Mouse (Mus musculus): ENCODE measurements around the gene Zdhhc14. TPM values are rescaled to one million over a fixed set of nuclear protein-coding genes. Genes with fewer than 3 reads are reported as not detected.

Zdhhc14 gene
- polyA plus RNA-seq, 1 experiment from 2014 or later = 0.60 TPM

- H3K36me3 ChIP-seq (ENCODE audit: control insufficient read depth, insufficient read depth, low read length) = no peaks in the 10 kb centered on the region
- ATAC-seq (ENCODE audit: low read depth) = no peak
- H3K9me3 ChIP-seq (ENCODE audit: control insufficient read depth, low read length) = no peaks in the 10 kb centered on the region
- H3K4me1 ChIP-seq (replicated peaks; ENCODE audit: control insufficient read depth, insufficient read depth, low read length) = no peaks in the 10 kb centered on the region
- H3K4me3 ChIP-seq (ENCODE audit: low read length) = no peak overlapping the region
- no peak overlapping the region for H3K27ac ChIP-seq (ENCODE audit: low read length)
- WGBS = 79% methylated on average over 5 of the region's 5 CpGs
- no peak overlapping the region for H3K4me2 ChIP-seq (ENCODE audit: low read depth, low read length)
- H3K9ac ChIP-seq (ENCODE audit: low read length) = no peak overlapping the region
- no peaks in the 10 kb centered on the region for H3K27me3 ChIP-seq (ENCODE audit: control insufficient read depth, insufficient read depth, low read depth, low read length)
Observed at GRCm38 (mm10) chr17:5730538-5730937, 238.2 kb downstream of the Zdhhc14 start.

GRCm38 (mm10) chr17:5733400-5733799, 241.0 kb downstream of the Zdhhc14 start:
- ATAC-seq (ENCODE audit: low read depth) = no peak
- Histone ChIP-seq H3K9ac (ENCODE audit: low read length) (no peak overlapping the region), H3K36me3 (ENCODE audit: control insufficient read depth, insufficient read depth, low read length) (no peaks in the 10 kb centered on the region), H3K4me3 (ENCODE audit: low read length) (no peak overlapping the region), H3K4me2 (ENCODE audit: low read depth, low read length) (no peak overlapping the region), H3K27me3 (ENCODE audit: control insufficient read depth, insufficient read depth, low read depth, low read length) (no peaks in the 10 kb centered on the region), H3K9me3 (ENCODE audit: control insufficient read depth, low read length) (no peaks in the 10 kb centered on the region), H3K4me1 (replicated peaks; ENCODE audit: control insufficient read depth, insufficient read depth, low read length) (no peaks in the 10 kb centered on the region), H3K27ac (ENCODE audit: low read length) (no peak overlapping the region)
- whole genome bisulfite sequencing = 29% methylated on average over 7 of the region's 7 CpGs

- H3K4me2 ChIP-seq (ENCODE audit: low read depth, low read length) = no peak overlapping the region
- no peaks in the 10 kb centered on the region for H3K36me3 ChIP-seq (ENCODE audit: control insufficient read depth, insufficient read depth, low read length)
- no peak for ATAC-seq (ENCODE audit: low read depth)
- H3K9me3 ChIP-seq (ENCODE audit: control insufficient read depth, low read length) = no peaks in the 10 kb centered on the region
- H3K4me1 ChIP-seq (replicated peaks; ENCODE audit: control insufficient read depth, insufficient read depth, low read length) = no peaks in the 10 kb centered on the region
- H3K27me3 ChIP-seq (ENCODE audit: control insufficient read depth, insufficient read depth, low read depth, low read length) = no peaks in the 10 kb centered on the region
- H3K9ac ChIP-seq (ENCODE audit: low read length) = no peak overlapping the region
- WGBS = 94% methylated on average over 6 of the region's 6 CpGs
- H3K4me3 ChIP-seq (ENCODE audit: low read length) = no peak overlapping the region
- H3K27ac ChIP-seq (ENCODE audit: low read length) = no peak overlapping the region
Observed at GRCm38 (mm10) chr17:5741061-5741460, 248.7 kb downstream of the Zdhhc14 start.

GRCm38 (mm10) chr17:5744016-5744415, 251.7 kb downstream of the Zdhhc14 start:
- no peak overlapping the region for H3K9ac ChIP-seq (ENCODE audit: low read length)
- no peak overlapping the region for H3K27ac ChIP-seq (ENCODE audit: low read length)
- 0 out of 2 replicates have a peak, but pooled peaks cover 6% of the 10 kb centered on the region for H3K4me1 ChIP-seq (replicated peaks; ENCODE audit: control insufficient read depth, insufficient read depth, low read length)
- no peak overlapping the region for H3K4me3 ChIP-seq (ENCODE audit: low read length)
- WGBS = 89% methylated on average over 5 of the region's 5 CpGs
- H3K4me2 ChIP-seq (ENCODE audit: low read depth, low read length) = no peak overlapping the region
- H3K36me3 ChIP-seq (ENCODE audit: control insufficient read depth, insufficient read depth, low read length) = no peaks in the 10 kb centered on the region
- H3K27me3 ChIP-seq (ENCODE audit: control insufficient read depth, insufficient read depth, low read depth, low read length) = no peaks in the 10 kb centered on the region
- H3K9me3 ChIP-seq (ENCODE audit: control insufficient read depth, low read length) = no peaks in the 10 kb centered on the region
- ATAC-seq (ENCODE audit: low read depth) = no peak

- WGBS = 82% methylated on average over 3 of the region's 3 CpGs
Observed at GRCm38 (mm10) chr17:5746378-5746777, 254.0 kb downstream of the Zdhhc14 start.

GRCm38 (mm10) chr17:5747539-5748500, 255.5 kb downstream of the Zdhhc14 start:
- Histone ChIP-seq H3K9me3 (ENCODE audit: control insufficient read depth, low read length) (no peaks in the 10 kb centered on the region), H3K27me3 (ENCODE audit: control insufficient read depth, insufficient read depth, low read depth, low read length) (no peaks in the 10 kb centered on the region), H3K27ac (ENCODE audit: low read length) (no peak overlapping the region), H3K4me1 (replicated peaks; ENCODE audit: control insufficient read depth, insufficient read depth, low read length) (peaks cover 9% of the 10 kb centered on the region), H3K9ac (ENCODE audit: low read length) (no peak overlapping the region), H3K4me3 (ENCODE audit: low read length) (no peak overlapping the region), H3K4me2 (ENCODE audit: low read depth, low read length) (no peak overlapping the region), H3K36me3 (ENCODE audit: control insufficient read depth, insufficient read depth, low read length) (no peaks in the 10 kb centered on the region)
- 63% methylated on average over 16 of the region's 16 CpGs for WGBS
- ATAC-seq (ENCODE audit: low read depth) = no peak

More at GRCm38 (mm10) chr17:5746378-5746777, 254.0 kb downstream of the Zdhhc14 start:
- no peak overlapping the region for H3K9ac ChIP-seq (ENCODE audit: low read length)
- no peak for ATAC-seq (ENCODE audit: low read depth)
- no peaks in the 10 kb centered on the region for H3K36me3 ChIP-seq (ENCODE audit: control insufficient read depth, insufficient read depth, low read length)
- H3K4me3 ChIP-seq (ENCODE audit: low read length) = no peak overlapping the region
- 0 out of 2 replicates have a peak, but pooled peaks cover 6% of the 10 kb centered on the region for H3K4me1 ChIP-seq (replicated peaks; ENCODE audit: control insufficient read depth, insufficient read depth, low read length)
- H3K4me2 ChIP-seq (ENCODE audit: low read depth, low read length) = no peak overlapping the region
- no peaks in the 10 kb centered on the region for H3K9me3 ChIP-seq (ENCODE audit: control insufficient read depth, low read length)
- no peak overlapping the region for H3K27ac ChIP-seq (ENCODE audit: low read length)
- no peaks in the 10 kb centered on the region for H3K27me3 ChIP-seq (ENCODE audit: control insufficient read depth, insufficient read depth, low read depth, low read length)

- Histone ChIP-seq H3K27me3 (ENCODE audit: control insufficient read depth, insufficient read depth, low read depth, low read length) (no peaks in the 10 kb centered on the region), H3K4me3 (ENCODE audit: low read length) (no peak overlapping the region), H3K4me2 (ENCODE audit: low read depth, low read length) (no peak overlapping the region), H3K36me3 (ENCODE audit: control insufficient read depth, insufficient read depth, low read length) (no peaks in the 10 kb centered on the region), H3K27ac (ENCODE audit: low read length) (no peak overlapping the region), H3K9ac (ENCODE audit: low read length) (no peak overlapping the region), H3K4me1 (replicated peaks; ENCODE audit: control insufficient read depth, insufficient read depth, low read length) (peaks cover 9% of the 10 kb centered on the region), H3K9me3 (ENCODE audit: control insufficient read depth, low read length) (no peaks in the 10 kb centered on the region)
- no peak for ATAC-seq (ENCODE audit: low read depth)
- under 1% methylated on average over 4 of the region's 4 CpGs for WGBS
Observed at GRCm38 (mm10) chr17:5748501-5748894, 256.1 kb downstream of the Zdhhc14 start.

- H3K9ac ChIP-seq (ENCODE audit: low read length) = no peak overlapping the region
- H3K4me3 ChIP-seq (ENCODE audit: low read length) = no peak overlapping the region
- H3K9me3 ChIP-seq (ENCODE audit: control insufficient read depth, low read length) = no peaks in the 10 kb centered on the region
- H3K27ac ChIP-seq (ENCODE audit: low read length) = no peak overlapping the region
- 69% methylated on average over 4 of the region's 4 CpGs for WGBS
- peaks cover 9% of the 10 kb centered on the region for H3K4me1 ChIP-seq (replicated peaks; ENCODE audit: control insufficient read depth, insufficient read depth, low read length)
- H3K27me3 ChIP-seq (ENCODE audit: control insufficient read depth, insufficient read depth, low read depth, low read length) = no peaks in the 10 kb centered on the region
- no peaks in the 10 kb centered on the region for H3K36me3 ChIP-seq (ENCODE audit: control insufficient read depth, insufficient read depth, low read length)
- ATAC-seq (ENCODE audit: low read depth) = no peak
- H3K4me2 ChIP-seq (ENCODE audit: low read depth, low read length) = no peak overlapping the region
Observed at GRCm38 (mm10) chr17:5750278-5750677, 257.9 kb downstream of the Zdhhc14 start.

GRCm38 (mm10) chr17:5751066-5751465, 258.7 kb downstream of the Zdhhc14 start:
- no peaks in the 10 kb centered on the region for H3K36me3 ChIP-seq (ENCODE audit: control insufficient read depth, insufficient read depth, low read length)
- no peaks in the 10 kb centered on the region for H3K9me3 ChIP-seq (ENCODE audit: control insufficient read depth, low read length)
- H3K4me3 ChIP-seq (ENCODE audit: low read length) = no peak overlapping the region
- ATAC-seq (ENCODE audit: low read depth) = no peak
- 71% methylated on average over 3 of the region's 3 CpGs for WGBS
- H3K4me2 ChIP-seq (ENCODE audit: low read depth, low read length) = no peak overlapping the region
- no peak overlapping the region for H3K27ac ChIP-seq (ENCODE audit: low read length)
- no peaks in the 10 kb centered on the region for H3K27me3 ChIP-seq (ENCODE audit: control insufficient read depth, insufficient read depth, low read depth, low read length)
- no peak overlapping the region for H3K9ac ChIP-seq (ENCODE audit: low read length)
- H3K4me1 ChIP-seq (replicated peaks; ENCODE audit: control insufficient read depth, insufficient read depth, low read length) = peaks cover 9% of the 10 kb centered on the region

Measured in lung, embryonic 16.5 days (tissue).